Mouse (Mus musculus) liver, embryonic 12.5 days (tissue): ENCODE data around the gene Gprasp2. TPM values are rescaled to one million over a fixed set of nuclear protein-coding genes. Genes with fewer than 3 reads are reported as not detected.
"Not testable (repeated sequence)": the region's sequence is repeated elsewhere in the genome, so short reads cannot be mapped to it uniquely, and the experiment has no call there.

Source experiments
- ATAC-seq: fragments of 200-750 bp; cut with Nextera tagmentation; 2 replicates; pipeline ENCODE4 v1.8.0; 2017; ENCODE audit warnings: moderate number of reproducible peaks, mild to moderate bottlenecking, moderate library complexity
- H3K27ac ChIP-seq: fragments of 300-500 bp; sonication (generic); 2 replicates; pipeline ENCODE4 v1.5.1; 2016; ENCODE audit warnings: mild to moderate bottlenecking
- H3K27me3 ChIP-seq: fragments of 300-500 bp; sonication (generic); replicated peaks from 2 replicates; pipeline ENCODE4 v1.6.1; 2016; ENCODE audit warnings: mild to moderate bottlenecking, moderate library complexity
- H3K36me3 ChIP-seq: fragments of 300-500 bp; sonication (generic); 2 replicates; pipeline ENCODE4 v1.6.1; 2016; ENCODE audit warnings: mild to moderate bottlenecking, moderate library complexity
- H3K4me1 ChIP-seq: fragments of 300-500 bp; sonication (generic); 2 replicates; pipeline ENCODE4 v1.6.1; 2016
- H3K4me2 ChIP-seq: fragments of 300-500 bp; sonication (generic); 2 replicates; pipeline ENCODE4 v1.6.1; 2016; ENCODE audit warnings: mild to moderate bottlenecking, moderate library complexity
- H3K4me3 ChIP-seq: fragments of 300-500 bp; sonication (generic); 2 replicates; pipeline ENCODE4 v1.5.1; 2016; ENCODE audit warnings: mild to moderate bottlenecking, moderate library complexity
- H3K9ac ChIP-seq: fragments of 300-500 bp; sonication (generic); 2 replicates; pipeline ENCODE4 v1.6.1; 2016; ENCODE audit warnings: mild to moderate bottlenecking, moderate library complexity
- H3K9me3 ChIP-seq: fragments of 300-500 bp; sonication (generic); replicated peaks from 2 replicates; pipeline ENCODE4 v1.6.1; 2016; ENCODE audit warnings: mild to moderate bottlenecking, moderate library complexity
- WGBS: fragments of 180-500 bp; shearing (Covaris S2); methylation state at CpG from one replicate; pipeline ENCODE4 v1.1.7; 2016; ENCODE audit not compliant: insufficient replicate concordance; 5-methylcytosine and 5-hydroxymethylcytosine counted together
- polyA plus RNA-seq: library from polyadenylated mRNA; unstranded; fragments of >200 nt; fragmentation: Nextera tagmentation; extraction: Ambion mirVana; gene quantifications from 2 replicates; pipeline ENCODE4 v1.2.1, GENCODE M21; 2016

The Gprasp2 gene
- polyA plus RNA-seq, 1 experiment from 2014 or later, result 4.5 TPM

DNA sequence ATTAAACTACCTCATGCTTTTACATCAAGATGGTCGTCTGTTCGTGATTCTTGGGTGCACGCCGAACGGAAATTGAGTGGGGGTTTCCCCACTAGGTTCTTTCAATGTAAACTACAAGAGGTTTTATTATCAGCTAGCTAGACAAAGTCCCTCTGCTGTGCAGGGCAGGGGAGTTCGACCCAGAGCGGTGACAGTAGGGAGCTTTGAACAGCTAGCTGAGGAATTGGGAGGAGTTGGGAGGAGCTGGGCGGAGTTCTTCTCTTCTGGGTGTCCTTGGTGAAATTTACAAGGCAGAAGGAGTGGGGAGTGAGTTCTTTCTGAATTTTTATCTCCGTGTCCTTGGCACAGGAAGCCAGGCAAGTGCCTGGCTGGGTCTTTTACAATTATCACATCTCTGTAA, 28.0 kb downstream of the Gprasp2 start:
- not testable (repeated sequence) for H3K27ac ChIP-seq, H3K4me1 ChIP-seq, H3K9me3 ChIP-seq, H3K36me3 ChIP-seq, H3K9ac ChIP-seq, H3K4me3 ChIP-seq, H3K27me3 ChIP-seq, H3K4me2 ChIP-seq, ATAC-seq
- 61% methylated on average over 9 of the region's 9 CpGs for WGBS

DNA sequence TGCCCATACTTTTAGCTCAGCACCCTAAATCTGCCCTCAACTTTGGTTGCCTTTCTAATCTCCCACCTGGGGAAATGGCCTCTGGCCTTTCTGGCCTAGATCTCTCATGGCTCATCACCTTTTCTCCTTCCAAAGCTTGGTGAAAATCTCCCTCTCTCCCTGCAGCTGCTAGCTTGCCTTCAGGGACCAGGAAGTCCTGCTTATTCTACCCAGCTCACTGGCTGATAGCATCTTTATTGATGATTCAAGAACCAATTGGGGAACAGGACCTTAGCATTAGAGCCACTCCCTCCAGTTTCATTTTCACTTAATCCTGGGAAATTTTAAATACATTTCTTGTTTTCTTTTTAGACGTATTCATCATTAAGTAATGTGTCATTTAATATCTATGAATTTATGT, 37.8 kb downstream of the Gprasp2 start:
- Histone ChIP-seq H3K9me3 (no peaks in the 10 kb centered on the region), H3K4me2 (no peak overlapping the region), H3K4me3 (no peak overlapping the region), H3K9ac (no peak overlapping the region), H3K36me3 (no peaks in the 10 kb centered on the region), H3K27me3 (no peaks in the 10 kb centered on the region), H3K4me1 (no peaks in the 10 kb centered on the region), H3K27ac (no peak overlapping the region)
- WGBS, result 51% methylated on average over 1 of the region's 1 CpGs
- ATAC-seq, result no peak

DNA sequence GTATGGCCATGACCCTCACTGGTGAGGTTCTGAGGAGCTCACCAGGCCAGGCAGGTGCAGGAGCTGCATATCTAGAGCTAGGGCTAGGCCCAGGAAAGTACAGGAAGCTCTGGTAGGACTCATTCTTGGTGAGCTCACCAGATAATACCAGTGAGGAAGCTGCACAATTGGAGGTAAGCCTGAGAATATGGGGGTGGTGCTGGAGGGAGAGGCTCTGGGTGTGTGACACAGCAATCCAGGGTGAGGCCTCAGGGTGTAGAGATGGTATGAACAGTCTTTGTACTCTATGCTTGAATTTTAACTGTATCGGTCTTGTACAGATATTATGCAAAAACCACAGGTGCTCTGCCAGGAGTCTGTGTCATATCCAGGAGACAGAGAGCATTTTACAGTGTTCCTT, 40.8 kb downstream of the Gprasp2 start:
- H3K9ac ChIP-seq, result no peak overlapping the region
- 82% methylated on average over 1 of the region's 1 CpGs for WGBS
- H3K36me3 ChIP-seq, result no peaks in the 10 kb centered on the region
- H3K4me3 ChIP-seq, result no peak overlapping the region
- no peak for ATAC-seq
- no peaks in the 10 kb centered on the region for H3K27me3 ChIP-seq
- H3K27ac ChIP-seq, result no peak overlapping the region
- H3K4me1 ChIP-seq, result no peaks in the 10 kb centered on the region
- H3K4me2 ChIP-seq, result no peak overlapping the region
- H3K9me3 ChIP-seq, result no peaks in the 10 kb centered on the region

DNA sequence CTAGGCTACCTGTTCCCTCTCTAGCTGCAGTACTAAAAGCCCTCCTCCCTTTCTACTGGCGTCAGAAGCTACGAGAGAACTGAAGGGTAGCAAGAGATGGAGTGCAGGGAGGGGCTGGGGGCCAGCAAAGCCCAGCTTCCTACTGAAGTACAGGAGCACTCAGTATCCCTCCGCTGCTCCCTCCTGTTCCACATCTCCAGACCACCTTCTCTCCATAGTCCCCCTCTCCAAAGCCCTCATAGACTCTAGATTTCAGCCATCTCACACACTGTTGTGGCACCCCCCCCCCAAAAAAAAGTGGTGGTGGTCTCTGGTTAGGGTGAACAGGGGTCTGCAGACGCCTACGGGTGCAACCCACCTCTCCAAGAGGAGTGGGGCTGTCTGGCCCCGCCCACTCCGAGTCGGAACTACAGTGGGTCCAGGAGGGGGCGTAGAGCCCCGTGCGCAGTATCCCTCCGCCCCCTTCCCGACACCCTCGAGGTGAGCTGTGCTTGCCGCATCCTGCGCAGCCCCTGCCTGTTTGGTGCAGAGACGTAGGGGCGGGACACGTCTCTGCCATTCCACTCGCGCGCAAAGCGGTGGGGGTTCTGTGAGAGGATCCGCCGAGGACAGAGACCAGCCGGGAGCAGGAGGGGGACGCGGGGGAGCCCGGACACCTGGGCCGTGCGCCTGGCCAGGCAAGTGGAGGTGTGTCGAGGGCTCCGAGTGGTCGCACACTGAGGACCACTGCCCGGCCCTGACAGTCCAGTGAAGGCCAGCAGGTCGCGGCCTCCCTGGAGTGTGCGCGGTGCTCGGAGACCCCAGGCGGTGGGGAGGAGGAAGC, 46.8 kb downstream of the Gprasp2 start:
- WGBS, result 12% methylated on average over 34 of the region's 41 CpGs
- no peaks in the 10 kb centered on the region for H3K4me1 ChIP-seq
- no peaks in the 10 kb centered on the region for H3K9me3 ChIP-seq
- H3K9ac ChIP-seq, result peak overlapping the region; percentile 72
- H3K4me2 ChIP-seq, result peak overlapping the region; percentile 72
- H3K27me3 ChIP-seq, result no peaks in the 10 kb centered on the region
- H3K27ac ChIP-seq, result peak overlapping the region; percentile 30; the same call in 1 of the 2 replicates
- H3K4me3 ChIP-seq, result peak overlapping the region; percentile 66
- ATAC-seq, result peak; percentile 93
- H3K36me3 ChIP-seq, result peaks cover 6% of the 10 kb centered on the region; the same call in 1 of the 2 replicates

DNA sequence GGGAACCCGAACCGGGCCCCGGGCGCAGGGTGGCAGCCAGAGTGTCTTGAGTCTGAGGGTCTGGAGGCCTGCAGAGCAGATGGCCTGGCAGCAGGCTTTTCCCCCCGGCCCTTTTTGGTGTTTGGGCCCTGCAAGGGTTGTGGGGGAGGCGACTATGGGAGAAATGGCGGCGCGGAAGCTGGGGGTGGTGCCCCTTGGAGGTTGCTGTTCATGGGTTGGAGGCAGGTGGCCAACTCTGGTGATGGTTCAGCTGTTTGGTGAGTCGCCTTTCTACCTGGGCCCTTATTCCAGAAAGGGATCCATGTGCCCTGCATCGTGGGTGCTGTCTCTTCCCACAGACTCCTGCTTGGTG, 47.4 kb downstream of the Gprasp2 start:
- Histone ChIP-seq H3K4me3 (peak overlapping the region; percentile 66), H3K27ac (peak overlapping the region; percentile 30; the same call in 1 of the 2 replicates), H3K27me3 (no peaks in the 10 kb centered on the region), H3K36me3 (peaks cover 6% of the 10 kb centered on the region; the same call in 1 of the 2 replicates), H3K9me3 (no peaks in the 10 kb centered on the region), H3K4me1 (no peaks in the 10 kb centered on the region), H3K4me2 (peak overlapping the region; percentile 72), H3K9ac (peak overlapping the region; percentile 72)
- ATAC-seq, result peak; percentile 50
- WGBS, result 15% methylated on average over 10 of the region's 11 CpGs

Other genes starting within 250 kb of the Gprasp2 start
- gene Nxf7, start 240.3 kb upstream of the Gprasp2 start, polyA plus RNA-seq, result not detected in 2 replicates
- gene Prame, start 211.3 kb upstream of the Gprasp2 start, polyA plus RNA-seq, result not detected in 2 replicates
- gene Tcp11x2, start 145.2 kb upstream of the Gprasp2 start, polyA plus RNA-seq, result not detected in 2 replicates
- not detected in 2 replicates for gene Tmsb15a, start 113.8 kb upstream of the Gprasp2 start, polyA plus RNA-seq
- gene Armcx5, start 96.3 kb upstream of the Gprasp2 start, polyA plus RNA-seq, result 4.2 and 5.0 TPM in 2 replicates
- 14.4 and 15.5 TPM in 2 replicates for gene Gprasp1, start 96.3 kb upstream of the Gprasp2 start, polyA plus RNA-seq
- gene Bhlhb9, start 41.4 kb upstream of the Gprasp2 start, polyA plus RNA-seq, result 21.2 and 21.3 TPM in 2 replicates
- gene Arxes2, start 154.8 kb downstream of the Gprasp2 start, polyA plus RNA-seq, result 35.6 and 38.7 TPM in 2 replicates
- gene Arxes1, start 194.3 kb downstream of the Gprasp2 start, polyA plus RNA-seq, result 18.0 and 21.2 TPM in 2 replicates
- gene Bex2, start 229.2 kb downstream of the Gprasp2 start, polyA plus RNA-seq, result 191 and 194 TPM in 2 replicates
- gene Nxf3, start 246.2 kb downstream of the Gprasp2 start, polyA plus RNA-seq, result 0.17 and 0.20 TPM in 2 replicates